Mouse (Mus musculus): ENCODE data around the gene Prps1. TPM values are rescaled to one million over a fixed set of nuclear protein-coding genes. Genes with fewer than 3 reads are reported as not detected.
A peak's percentile ranks its signal among the peaks of the same experiment; 100 is the strongest.

Gene Prps1
- total and polyA plus RNA-seq, 3 experiments: 14.9 to 28.0 (median 24.5) TPM

DNA sequence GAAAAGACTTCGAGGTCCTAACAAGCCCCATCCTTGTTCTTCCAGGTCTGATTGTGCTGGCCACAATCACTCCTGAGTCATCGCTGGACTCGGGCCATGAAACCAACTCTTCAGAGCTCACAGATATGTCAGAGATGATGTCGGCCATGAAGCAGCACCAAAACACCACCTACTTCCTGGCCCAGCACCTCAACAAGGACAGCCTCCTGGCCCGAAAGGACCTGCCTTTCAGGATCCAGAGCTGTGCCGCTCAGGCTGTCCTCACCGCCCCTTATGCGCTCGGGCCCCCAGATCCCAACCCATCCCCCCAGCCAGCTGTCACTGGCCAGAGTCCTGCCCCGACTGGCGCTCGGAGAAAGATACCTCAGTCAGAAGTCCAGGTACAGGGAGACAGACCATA lies 25.9 kb upstream of the Prps1 start:
- no peak overlapping the region for H3K9ac ChIP-seq (ENCODE audit: low read depth, low read length)
- intact Hi-C loops (cut with DNase I): no loop called here
- no peak for DNase-seq
- no peak overlapping the region for H3K4me3 ChIP-seq
- H3K27ac ChIP-seq: no peak overlapping the region
- WGBS: 69% methylated on average over 12 of the region's 12 CpGs
- no peaks in the 10 kb centered on the region; the same call in 1 of the 2 replicates for H3K27me3 ChIP-seq (ENCODE audit: control insufficient read depth, insufficient read depth, low read length)
- H3K4me1 ChIP-seq (ENCODE audit: control insufficient read depth, insufficient read depth, low read length): no peaks in the 10 kb centered on the region
- no peaks in the 10 kb centered on the region for H3K79me2 ChIP-seq (replicated peaks; ENCODE audit: control insufficient read depth, insufficient read depth, low read length)
- TF ChIP-seq EP300 (IDR thresholded peaks at IDR 0.05; ENCODE audit: insufficient read depth, low read depth, low read length) (no peak), POLR2A (IDR thresholded peaks at IDR 0.05; ENCODE audit: insufficient read depth, low read depth, low read length) (no peak), CTCF (IDR thresholded peaks at IDR 0.05) (no peak)
- H3K36me3 ChIP-seq (ENCODE audit: control insufficient read depth, insufficient read depth, low read length): no peaks in the 10 kb centered on the region

DNA sequence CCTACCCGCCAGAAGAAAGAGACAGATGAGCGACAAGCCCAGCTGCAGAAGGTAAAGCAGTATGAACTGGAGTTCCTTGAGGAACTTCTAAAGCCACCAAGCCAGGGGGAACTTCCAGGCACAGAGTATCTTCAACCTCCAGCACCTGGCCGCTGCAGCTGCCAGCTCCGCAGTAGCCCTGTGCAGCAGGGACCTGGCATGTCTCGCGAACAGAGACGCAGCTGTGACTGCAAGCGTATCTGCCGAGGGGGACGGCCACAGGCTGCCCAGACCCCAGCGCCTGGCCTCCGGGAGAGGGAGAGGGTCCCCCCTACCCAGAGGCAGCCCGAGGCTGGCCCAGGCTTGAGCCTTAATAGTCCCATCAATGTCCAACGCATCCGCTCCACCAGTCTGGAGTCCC lies 24.4 kb upstream of the Prps1 start:
- Histone ChIP-seq H3K9ac (ENCODE audit: low read depth, low read length) (no peak overlapping the region), H3K36me3 (ENCODE audit: control insufficient read depth, insufficient read depth, low read length) (no peaks in the 10 kb centered on the region), H3K27ac (no peak overlapping the region), H3K27me3 (ENCODE audit: control insufficient read depth, insufficient read depth, low read length) (no peaks in the 10 kb centered on the region; the same call in 1 of the 2 replicates), H3K4me1 (ENCODE audit: control insufficient read depth, insufficient read depth, low read length) (no peaks in the 10 kb centered on the region), H3K79me2 (replicated peaks; ENCODE audit: control insufficient read depth, insufficient read depth, low read length) (no peaks in the 10 kb centered on the region), H3K4me3 (no peak overlapping the region)
- DNase-seq: no peak
- intact Hi-C loops (cut with DNase I): no loop called here
- no peak for TF ChIP-seq CTCF (IDR thresholded peaks at IDR 0.05)
- TF ChIP-seq POLR2A (IDR thresholded peaks at IDR 0.05; ENCODE audit: insufficient read depth, low read depth, low read length): no peak
- TF ChIP-seq EP300 (IDR thresholded peaks at IDR 0.05; ENCODE audit: insufficient read depth, low read depth, low read length): no peak
- WGBS: 82% methylated on average over 15 of the region's 15 CpGs

DNA sequence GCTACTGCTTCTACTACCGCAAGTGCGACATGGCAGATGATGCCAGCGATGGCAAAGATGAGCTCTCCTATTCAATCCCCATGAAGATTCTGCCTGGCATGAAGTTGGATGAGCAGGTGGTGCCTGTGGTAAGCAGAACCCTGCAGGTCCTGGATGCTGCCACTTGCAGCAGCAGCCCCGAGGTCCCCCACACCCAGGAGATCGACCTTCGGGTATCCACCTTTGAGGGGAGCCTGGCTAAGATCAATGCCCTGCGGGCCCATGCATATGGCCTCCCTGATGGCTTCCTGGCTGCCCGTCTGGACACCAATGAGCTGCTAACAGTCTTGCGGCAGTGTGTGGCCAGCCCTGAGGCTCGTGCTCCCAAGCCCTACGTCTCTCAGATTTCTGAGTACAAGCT lies 23.6 kb upstream of the Prps1 start:
- no peaks in the 10 kb centered on the region for H3K79me2 ChIP-seq (replicated peaks; ENCODE audit: control insufficient read depth, insufficient read depth, low read length)
- H3K36me3 ChIP-seq (ENCODE audit: control insufficient read depth, insufficient read depth, low read length): no peaks in the 10 kb centered on the region
- TF ChIP-seq EP300 (IDR thresholded peaks at IDR 0.05; ENCODE audit: insufficient read depth, low read depth, low read length) (no peak), POLR2A (IDR thresholded peaks at IDR 0.05; ENCODE audit: insufficient read depth, low read depth, low read length) (no peak), CTCF (IDR thresholded peaks at IDR 0.05) (no peak)
- no peak overlapping the region for H3K27ac ChIP-seq
- H3K27me3 ChIP-seq (ENCODE audit: control insufficient read depth, insufficient read depth, low read length): no peaks in the 10 kb centered on the region; the same call in 1 of the 2 replicates
- H3K4me1 ChIP-seq (ENCODE audit: control insufficient read depth, insufficient read depth, low read length): no peaks in the 10 kb centered on the region
- no peak for DNase-seq
- H3K4me3 ChIP-seq: no peak overlapping the region
- H3K9ac ChIP-seq (ENCODE audit: low read depth, low read length): no peak overlapping the region
- intact Hi-C loops (cut with DNase I): no loop called here
- 82% methylated on average over 11 of the region's 11 CpGs for WGBS

- intact Hi-C loops (cut with DNase I): no loop called here
- no peaks in the 10 kb centered on the region for H3K4me1 ChIP-seq (ENCODE audit: control insufficient read depth, insufficient read depth, low read length)
- no peak overlapping the region for H3K9ac ChIP-seq (ENCODE audit: low read depth, low read length)
- no peak overlapping the region for H3K4me3 ChIP-seq
- H3K27me3 ChIP-seq (ENCODE audit: control insufficient read depth, insufficient read depth, low read length): no peaks in the 10 kb centered on the region; the same call in 1 of the 2 replicates
- no peak for DNase-seq
- no peaks in the 10 kb centered on the region for H3K36me3 ChIP-seq (ENCODE audit: control insufficient read depth, insufficient read depth, low read length)
- no peaks in the 10 kb centered on the region for H3K79me2 ChIP-seq (replicated peaks; ENCODE audit: control insufficient read depth, insufficient read depth, low read length)
- H3K27ac ChIP-seq: no peak overlapping the region
- no peak for TF ChIP-seq EP300 (IDR thresholded peaks at IDR 0.05; ENCODE audit: insufficient read depth, low read depth, low read length)
- no peak for TF ChIP-seq POLR2A (IDR thresholded peaks at IDR 0.05; ENCODE audit: insufficient read depth, low read depth, low read length)
- TF ChIP-seq CTCF (IDR thresholded peaks at IDR 0.05): no peak
Observed at GRCm38 (mm10) chrX:140437906-140438305, 18.5 kb upstream of the Prps1 start.

DNA sequence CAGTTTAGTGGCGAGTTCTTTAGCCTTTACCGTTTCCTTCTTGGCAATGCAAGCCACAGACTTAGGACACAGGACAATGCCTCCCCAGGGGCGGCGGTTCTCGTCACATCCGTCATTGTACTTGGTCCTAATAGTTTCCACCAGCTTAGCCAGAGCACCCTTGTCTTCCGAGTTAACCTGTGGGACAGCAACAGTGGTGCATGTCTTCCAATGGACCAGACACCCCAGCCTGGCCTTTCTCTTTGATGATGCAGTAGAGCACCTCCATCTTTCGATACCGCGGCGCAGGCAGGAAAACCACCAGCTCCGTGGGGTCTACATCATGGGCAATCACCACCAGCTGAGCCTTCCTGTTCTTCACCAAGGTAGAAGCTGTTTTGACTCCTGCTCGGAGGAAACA lies 10.9 kb upstream of the Prps1 start:
- H3K27me3 ChIP-seq (ENCODE audit: control insufficient read depth, insufficient read depth, low read length): no peaks in the 10 kb centered on the region
- intact Hi-C loops (cut with DNase I): no loop called here
- H3K9ac ChIP-seq (ENCODE audit: low read depth, low read length): peak overlapping the region; percentile 5; the same call in 1 of the 2 replicates
- peak in 1 of 2 experiments; percentile 32 for DNase-seq
- H3K4me1 ChIP-seq (ENCODE audit: control insufficient read depth, insufficient read depth, low read length): peaks cover 2% of the 10 kb centered on the region
- peak; percentile 34; the same call in 1 of the 2 replicates for TF ChIP-seq POLR2A (IDR thresholded peaks at IDR 0.05; ENCODE audit: insufficient read depth, low read depth, low read length)
- no peak for TF ChIP-seq CTCF (IDR thresholded peaks at IDR 0.05)
- H3K27ac ChIP-seq: no peak overlapping the region
- WGBS: 49% methylated on average over 13 of the region's 13 CpGs
- H3K36me3 ChIP-seq (ENCODE audit: control insufficient read depth, insufficient read depth, low read length): no peaks in the 10 kb centered on the region
- H3K4me3 ChIP-seq: no peak overlapping the region
- H3K79me2 ChIP-seq (replicated peaks; ENCODE audit: control insufficient read depth, insufficient read depth, low read length): no peaks in the 10 kb centered on the region

DNA sequence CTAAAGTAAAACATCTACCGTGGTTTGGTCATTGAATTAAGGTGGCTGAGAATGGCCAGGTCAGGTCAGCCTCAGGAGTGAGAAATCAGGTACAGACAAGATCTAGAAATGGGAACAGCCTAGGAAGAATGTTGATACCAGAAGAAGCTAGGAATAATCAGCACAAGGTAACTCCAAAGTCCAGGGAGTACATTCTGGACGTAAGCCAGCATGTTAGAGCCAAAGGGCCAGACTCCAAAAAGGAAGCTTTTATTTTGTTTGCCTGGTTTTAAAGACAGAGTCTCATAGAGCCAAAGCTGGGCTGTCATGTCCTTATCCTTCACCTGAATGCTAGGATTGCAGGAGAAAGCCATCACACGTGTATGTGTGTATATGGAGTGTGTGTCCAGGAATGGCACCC lies 6.3 kb upstream of the Prps1 start:
- 39% methylated on average over 3 of the region's 3 CpGs for WGBS
- no peak overlapping the region for H3K27ac ChIP-seq
- intact Hi-C loops (cut with DNase I): no loop called here
- no peak for TF ChIP-seq EP300 (IDR thresholded peaks at IDR 0.05; ENCODE audit: insufficient read depth, low read depth, low read length)
- no peak for TF ChIP-seq POLR2A (IDR thresholded peaks at IDR 0.05; ENCODE audit: insufficient read depth, low read depth, low read length)
- TF ChIP-seq CTCF (IDR thresholded peaks at IDR 0.05): no peak
- H3K27me3 ChIP-seq (ENCODE audit: control insufficient read depth, insufficient read depth, low read length): no peaks in the 10 kb centered on the region
- H3K36me3 ChIP-seq (ENCODE audit: control insufficient read depth, insufficient read depth, low read length): no peaks in the 10 kb centered on the region
- H3K4me1 ChIP-seq (ENCODE audit: control insufficient read depth, insufficient read depth, low read length): peaks cover 2% of the 10 kb centered on the region
- H3K4me3 ChIP-seq: no peak overlapping the region
- peak in 1 of 2 experiments; percentile 4 for DNase-seq
- H3K9ac ChIP-seq (ENCODE audit: low read depth, low read length): no peak overlapping the region
- H3K79me2 ChIP-seq (replicated peaks; ENCODE audit: control insufficient read depth, insufficient read depth, low read length): no peaks in the 10 kb centered on the region
